Mouse (Mus musculus) CD4-positive helper T cell, adult 2 months (primary cell): ENCODE results near the gene C1qtnf2.
A peak's percentile ranks its signal among the peaks of the same experiment; 100 is the strongest.

Experiments
- DNase-seq: peaks from one replicate; pipeline ENCODE4 v3.0.0-alpha.2; 2012; ENCODE audit warnings: low read depth, missing footprints, low spot score

The C1qtnf2 gene

DNA sequence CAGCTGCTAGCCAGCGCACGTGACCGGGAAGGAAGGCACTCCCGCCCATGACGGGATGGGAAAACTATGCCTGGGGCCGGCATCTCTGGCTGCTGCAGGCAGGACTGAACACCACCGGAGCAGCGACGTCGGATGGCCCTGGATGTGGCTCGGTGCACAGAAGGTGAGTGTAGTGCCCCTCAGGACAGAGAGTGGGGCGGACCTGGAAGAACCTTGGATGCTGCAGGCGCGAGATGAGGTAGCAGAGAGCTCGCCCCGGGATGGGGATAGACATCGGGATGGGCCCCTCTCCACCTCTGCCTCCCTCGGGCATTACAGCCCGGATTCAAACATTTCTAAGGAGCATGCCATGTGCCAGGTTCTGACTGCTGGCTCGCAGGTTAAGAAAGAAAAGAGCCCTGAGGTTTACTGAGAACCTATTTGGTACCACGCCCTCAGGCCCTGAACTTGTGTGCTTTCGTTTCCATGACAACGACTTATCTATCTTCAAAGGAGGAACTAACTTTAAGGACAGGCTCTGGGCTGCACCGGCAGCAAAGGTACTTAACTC, at the start of gene C1qtnf2:
TSS of gene C1qtnf2 (plus strand) at position 52 of the 550 bp plus-strand sequence.
- DNase-seq: peak; percentile 52

- DNase-seq: no peak
These were observed 49.7 kb upstream of the C1qtnf2 start for GRCm38 (mm10) chr11:43424386-43424785.

DNA sequence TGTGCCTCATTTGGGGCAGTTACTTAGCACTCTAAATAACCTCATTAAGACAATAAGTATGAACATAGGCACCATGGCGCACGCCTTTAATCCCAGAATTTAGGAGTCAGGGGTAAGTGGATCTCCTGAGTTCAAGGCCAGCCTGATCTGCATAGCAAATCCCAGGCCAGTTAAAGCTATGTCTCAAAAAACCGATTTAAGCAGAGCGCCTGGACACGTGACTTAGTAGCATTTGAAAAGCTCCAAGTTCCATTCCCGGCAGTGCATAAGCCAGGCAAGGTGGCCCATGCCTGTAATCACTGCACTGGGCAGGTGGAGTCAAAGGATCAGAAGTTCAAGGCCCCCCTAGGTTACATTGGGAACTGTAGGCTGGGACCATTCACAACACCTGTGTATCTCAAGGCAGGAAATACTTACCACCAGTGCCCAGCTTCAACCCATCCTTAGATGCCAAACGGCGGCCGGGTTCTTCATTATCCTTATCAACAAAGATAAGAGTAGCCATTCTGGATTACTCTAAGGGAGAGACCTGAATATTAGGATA, 48.8 kb upstream of the C1qtnf2 start:
- DNase-seq: no peak

GRCm38 (mm10) chr11:43425824-43426413, 48.2 kb upstream of the C1qtnf2 start, which contains the start of gene Pttg1:
Gene Pttg1 (minus strand): TSS chr11:43426251.
- peak; percentile 93 for DNase-seq

GRCm38 (mm10) chr11:43426414-43426884, 47.6 kb upstream of the C1qtnf2 start:
- DNase-seq: no peak

GRCm38 (mm10) chr11:43433254-43434023, 40.6 kb upstream of the C1qtnf2 start, which contains the start of gene Slu7:
Gene Slu7 (plus strand): TSS chr11:43433744.
- DNase-seq: peak; percentile 89

GRCm38 (mm10) chr11:43434024-43434407, 40.1 kb upstream of the C1qtnf2 start:
- no peak for DNase-seq

- DNase-seq: no peak
These were observed 33.0 kb upstream of the C1qtnf2 start for GRCm38 (mm10) chr11:43441121-43441520.

DNA sequence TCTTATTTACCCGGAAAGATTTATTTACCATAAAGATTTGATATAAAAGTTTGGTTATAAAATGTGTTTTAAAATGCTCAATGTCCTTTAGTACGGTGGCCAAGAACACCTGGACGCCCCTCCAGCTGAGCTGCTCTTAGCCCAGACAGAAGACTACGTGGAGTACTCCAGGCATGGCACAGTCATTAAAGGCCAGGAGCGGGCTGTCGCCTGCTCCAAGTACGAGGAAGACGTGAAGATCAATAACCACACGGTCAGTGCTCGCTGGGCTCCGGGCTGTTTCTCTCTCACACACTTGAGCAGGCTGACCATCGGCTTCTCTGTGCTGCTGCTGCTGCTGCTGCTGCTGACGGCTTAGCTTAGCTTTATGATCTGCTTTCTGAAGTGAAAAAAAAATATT, 30.9 kb upstream of the C1qtnf2 start:
- no peak for DNase-seq

DNA sequence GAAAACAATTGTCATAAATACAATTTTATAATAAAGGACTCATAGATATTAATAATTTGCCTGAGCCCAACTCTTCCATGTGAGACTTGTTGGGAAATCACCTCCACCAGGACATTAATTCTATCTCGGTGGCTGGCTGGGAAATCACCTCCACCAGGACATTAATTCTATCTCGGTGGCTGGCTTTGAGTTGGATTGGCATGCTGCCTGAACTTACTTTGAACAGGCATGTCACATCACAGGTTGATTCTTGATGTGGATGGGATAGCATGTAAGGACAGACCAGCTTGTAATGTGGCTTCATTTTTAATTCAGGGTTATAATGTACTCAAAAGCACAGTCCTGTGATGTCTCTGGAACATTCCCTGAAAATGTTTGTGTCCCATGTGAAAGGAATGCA, 24.2 kb upstream of the C1qtnf2 start:
- DNase-seq: no peak

DNA sequence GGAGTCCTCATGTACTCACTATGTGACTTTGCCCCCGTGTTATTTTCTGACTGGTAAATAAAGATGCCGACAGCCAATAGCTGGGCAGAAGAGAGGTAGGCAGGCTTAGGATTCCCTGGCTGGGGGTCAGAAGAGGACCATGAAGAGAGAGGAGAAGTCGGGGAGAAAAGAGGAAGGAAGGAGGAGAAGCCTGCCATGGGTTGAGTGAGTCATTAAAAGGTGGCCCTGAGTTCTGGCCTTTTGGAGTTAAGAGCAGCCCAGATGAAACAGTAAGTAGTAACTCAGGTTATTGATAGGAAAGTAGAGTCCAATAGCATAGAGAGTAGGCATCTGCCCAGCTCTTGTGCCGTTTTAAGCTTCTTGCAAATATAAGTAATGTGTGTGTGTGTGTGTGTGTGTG, 22.8 kb upstream of the C1qtnf2 start:
- no peak for DNase-seq

- no peak for DNase-seq
These were observed 21.8 kb upstream of the C1qtnf2 start for GRCm38 (mm10) chr11:43452266-43452665.

DNA sequence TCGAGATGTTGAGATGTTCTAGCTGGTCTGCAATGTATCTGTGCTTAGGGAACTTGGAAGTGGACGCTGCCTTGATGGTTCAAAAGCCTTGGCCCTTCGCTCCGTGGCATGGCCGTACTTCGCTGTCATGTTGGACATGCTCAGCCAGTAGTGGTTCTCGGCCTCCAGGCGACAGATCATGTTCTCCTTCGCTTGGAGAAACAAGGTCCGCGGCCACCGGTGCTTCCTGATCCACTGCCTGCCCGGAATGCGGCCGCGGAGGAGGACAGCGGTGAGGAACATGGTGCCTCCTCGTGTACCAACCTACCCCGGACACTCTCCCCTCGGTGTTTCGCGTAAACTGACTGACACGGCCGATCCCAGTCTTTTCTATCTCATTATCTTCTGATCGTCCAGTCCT, 10.9 kb upstream of the C1qtnf2 start:
- DNase-seq: no peak

GRCm38 (mm10) chr11:43470118-43470517, 4.0 kb upstream of the C1qtnf2 start:
- DNase-seq: no peak

GRCm38 (mm10) chr11:43470881-43471820, 2.9 kb upstream of the C1qtnf2 start:
- no peak for DNase-seq

GRCm38 (mm10) chr11:43473115-43473514, 961 bp upstream of the C1qtnf2 start:
- no peak for DNase-seq

DNA sequence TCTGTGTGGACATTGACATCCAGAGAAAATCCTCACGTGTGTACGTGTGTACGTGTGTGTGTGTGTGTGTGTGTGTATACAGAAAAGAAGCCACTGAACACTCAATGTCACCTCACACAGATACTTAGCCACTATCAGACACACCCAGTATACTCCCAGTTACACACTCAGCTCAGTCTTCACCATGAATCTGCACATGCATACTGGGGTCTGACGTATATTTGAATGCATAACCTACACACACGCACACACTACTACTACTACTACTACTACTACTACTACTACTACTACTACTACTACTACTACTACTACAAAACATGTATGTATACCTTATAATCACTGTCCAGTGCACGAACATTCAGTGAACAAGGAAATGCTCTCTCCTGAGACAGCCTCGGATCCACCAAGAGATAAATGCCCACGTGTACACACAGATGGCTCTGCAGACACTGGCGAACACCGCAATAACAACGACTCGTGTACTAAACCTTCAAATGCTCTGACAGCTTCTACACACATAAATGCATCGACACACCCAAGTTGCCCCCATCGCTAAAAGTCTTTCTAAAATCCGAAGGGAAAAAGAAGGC, 346 bp upstream of the C1qtnf2 start:
- no peak for DNase-seq

- no peak for DNase-seq
These were observed 5.3 kb downstream of the C1qtnf2 start for GRCm38 (mm10) chr11:43479376-43479775.

- DNase-seq: no peak
These were observed 6.5 kb downstream of the C1qtnf2 start for GRCm38 (mm10) chr11:43480561-43480960.

DNA sequence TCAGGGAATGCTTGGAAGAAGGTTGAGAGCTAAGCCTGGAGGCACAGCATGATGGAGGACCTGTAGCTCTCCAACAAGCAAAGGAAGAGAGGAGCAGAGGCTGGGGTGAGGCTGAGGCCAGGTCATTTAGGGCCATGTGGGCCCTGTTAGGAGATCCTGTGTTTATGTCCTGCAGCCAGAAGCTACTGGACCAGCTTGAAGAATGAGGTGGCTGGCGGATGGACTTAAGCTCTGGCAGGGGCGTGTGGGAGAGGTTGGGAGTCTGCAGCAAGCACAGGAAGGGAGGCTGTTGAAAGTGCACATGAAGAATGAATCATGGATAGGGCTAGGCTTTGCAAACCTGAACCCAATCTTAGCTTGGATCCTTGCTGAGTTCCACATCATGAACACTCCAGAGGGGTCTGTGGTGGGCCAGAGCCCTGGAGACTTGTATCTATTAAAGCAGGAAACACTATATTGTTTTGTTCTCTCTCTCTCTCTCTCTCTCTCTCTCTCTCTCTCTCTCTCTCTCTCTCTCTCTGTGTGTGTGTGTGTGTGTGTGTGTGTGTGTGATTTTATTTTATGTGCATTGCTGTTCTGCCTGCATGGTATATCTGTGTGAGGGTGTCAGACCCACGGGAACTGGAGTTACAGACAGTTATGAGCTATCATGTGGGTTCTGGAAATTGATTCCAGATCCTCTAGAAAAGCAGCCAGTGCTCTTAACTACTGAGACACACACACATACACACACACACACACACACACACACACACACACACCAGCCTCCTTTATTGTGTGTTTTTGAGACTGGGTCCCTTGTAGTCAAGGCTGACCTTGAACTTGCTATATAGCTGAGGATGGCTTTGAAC, 7.8 kb downstream of the C1qtnf2 start:
- no peak for DNase-seq
